Mouse (Mus musculus) embryonic facial prominence, embryonic 11.5 days (tissue): ENCODE results near the gene Sin3a. TPM values are rescaled to one million over a fixed set of nuclear protein-coding genes. Genes with fewer than 3 reads are reported as not detected.

Experiments
- ATAC-seq: fragments of 200-750 bp; cut with Nextera tagmentation; replicated peaks from 2 replicates; pipeline ENCODE4 v1.8.0; 2017; ENCODE audit warnings: low read depth; ENCODE audit not compliant: insufficient number of reproducible peaks, low FRiP score, low TSS enrichment
- DNase-seq: peaks from one replicate; pipeline ENCODE4 v3.0.0-alpha.2; 2015; ENCODE audit warnings: low spot score
- H3K27ac ChIP-seq: fragments of 300-500 bp; sonication (generic); replicated peaks from 2 replicates; pipeline ENCODE4 v1.5.1; 2014; ENCODE audit warnings: mild to moderate bottlenecking, low read depth, low read length, control low read depth
- H3K27me3 ChIP-seq: fragments of 300-500 bp; sonication (generic); 2 replicates; pipeline ENCODE4 v1.6.1; 2014; ENCODE audit warnings: mild to moderate bottlenecking, low read length, moderate library complexity, mixed read lengths; ENCODE audit not compliant: control insufficient read depth, insufficient read depth
- H3K36me3 ChIP-seq: fragments of 300-500 bp; sonication (generic); replicated peaks from 2 replicates; pipeline ENCODE4 v1.6.1; 2014; ENCODE audit warnings: low read depth, mild to moderate bottlenecking, low read length, moderate library complexity, mixed read lengths; ENCODE audit not compliant: control insufficient read depth, insufficient read depth
- H3K4me1 ChIP-seq: fragments of 300-500 bp; sonication (generic); 2 replicates; pipeline ENCODE4 v1.6.1; 2014; ENCODE audit warnings: low read length, mixed read lengths; ENCODE audit not compliant: control insufficient read depth, insufficient read depth
- H3K4me2 ChIP-seq: fragments of 300-500 bp; sonication (generic); 2 replicates; pipeline ENCODE4 v1.6.1; 2014; ENCODE audit warnings: low read depth, mild to moderate bottlenecking, control low read depth, low read length, moderate library complexity
- H3K4me3 ChIP-seq: fragments of 300-500 bp; sonication (generic); 2 replicates; pipeline ENCODE4 v1.5.1; 2014; ENCODE audit warnings: low read depth, low read length, control low read depth
- H3K9ac ChIP-seq: fragments of 300-500 bp; sonication (generic); replicated peaks from 2 replicates; pipeline ENCODE4 v1.6.1; 2014; ENCODE audit warnings: mild to moderate bottlenecking, control low read depth, low read length
- H3K9me3 ChIP-seq: fragments of 300-500 bp; sonication (generic); replicated peaks from 2 replicates; pipeline ENCODE4 v1.6.1; 2016; ENCODE audit warnings: mild to moderate bottlenecking, low read length, inconsistent platforms, mixed read lengths; ENCODE audit not compliant: control insufficient read depth
- WGBS: fragments of 180-500 bp; shearing (Covaris S2); extraction: QIAGEN DNeasy Blood & Tissue Kit; methylation state at CpG from one replicate; pipeline ENCODE4 v1.1.7; 2014; 5-methylcytosine and 5-hydroxymethylcytosine counted together
- polyA plus RNA-seq: library from polyadenylated mRNA; unstranded; fragments of >200 nt; fragmentation: Nextera tagmentation; extraction: Ambion mirVana; gene quantifications from 2 replicates; pipeline ENCODE4 v1.2.1, GENCODE M21; 2014

Sin3a gene
- polyA plus RNA-seq, 1 experiment from 2014 or later, result 58.3 TPM

- Histone ChIP-seq H3K27me3 (no peaks in the 10 kb centered on the region), H3K4me2 (no peak overlapping the region), H3K4me3 (no peak overlapping the region), H3K27ac (no peak overlapping the region), H3K9ac (no peak overlapping the region), H3K9me3 (no peaks in the 10 kb centered on the region), H3K4me1 (no peaks in the 10 kb centered on the region), H3K36me3 (no peaks in the 10 kb centered on the region)
- DNase-seq (no peak), ATAC-seq (no peak)
- 83% methylated on average over 5 of the region's 5 CpGs for WGBS
Measured at GRCm38 (mm10) chr9:57150192-57150591, 78.4 kb downstream of the Sin3a start.

GRCm38 (mm10) chr9:57152331-57152730 lies 80.5 kb downstream of the Sin3a start:
- Histone ChIP-seq H3K27me3 (no peaks in the 10 kb centered on the region), H3K36me3 (no peaks in the 10 kb centered on the region), H3K4me1 (no peaks in the 10 kb centered on the region), H3K4me2 (no peak overlapping the region), H3K27ac (no peak overlapping the region), H3K9ac (no peak overlapping the region), H3K4me3 (no peak overlapping the region), H3K9me3 (no peaks in the 10 kb centered on the region)
- WGBS, result 46% methylated on average over 6 of the region's 6 CpGs
- peak; percentile 16 for DNase-seq
- no peak for ATAC-seq

GRCm38 (mm10) chr9:57156383-57156782 lies 84.5 kb downstream of the Sin3a start:
- Histone ChIP-seq H3K4me2 (no peak overlapping the region), H3K27ac (no peak overlapping the region), H3K9ac (no peak overlapping the region), H3K4me3 (no peak overlapping the region), H3K36me3 (no peaks in the 10 kb centered on the region), H3K9me3 (no peaks in the 10 kb centered on the region), H3K4me1 (no peaks in the 10 kb centered on the region), H3K27me3 (no peaks in the 10 kb centered on the region)
- ATAC-seq, result no peak
- WGBS, result 84% methylated on average over 7 of the region's 7 CpGs
- DNase-seq, result no peak

GRCm38 (mm10) chr9:57156823-57157222 lies 85.0 kb downstream of the Sin3a start:
- H3K9ac ChIP-seq, result no peak overlapping the region
- no peak overlapping the region for H3K4me2 ChIP-seq
- no peak overlapping the region for H3K4me3 ChIP-seq

GRCm38 (mm10) chr9:57157499-57157898 lies 85.7 kb downstream of the Sin3a start:
- DNase-seq, result no peak
- no peaks in the 10 kb centered on the region for H3K27me3 ChIP-seq
- ATAC-seq, result no peak

More at GRCm38 (mm10) chr9:57156823-57157222, 85.0 kb downstream of the Sin3a start:
- DNase-seq (no peak), ATAC-seq (no peak)
- 93% methylated on average over 8 of the region's 8 CpGs for WGBS
- Histone ChIP-seq H3K27me3 (no peaks in the 10 kb centered on the region), H3K36me3 (no peaks in the 10 kb centered on the region), H3K9me3 (no peaks in the 10 kb centered on the region), H3K27ac (no peak overlapping the region), H3K4me1 (no peaks in the 10 kb centered on the region)

GRCm38 (mm10) chr9:57158013-57158470 lies 86.2 kb downstream of the Sin3a start, which contains the start of gene Commd4:
Gene Commd4 (minus strand): TSS chr9:57158331.
- no peaks in the 10 kb centered on the region for H3K36me3 ChIP-seq
- no peaks in the 10 kb centered on the region for H3K27me3 ChIP-seq
- under 1% methylated on average over 24 of the region's 24 CpGs for WGBS
- no peaks in the 10 kb centered on the region for H3K9me3 ChIP-seq
- no peaks in the 10 kb centered on the region for H3K4me1 ChIP-seq
- peak; percentile 76 for ATAC-seq
- peak within 1 kb of the TSS; percentile 64 for H3K4me2 ChIP-seq
- H3K27ac ChIP-seq, result no peak within 1 kb of the TSS
- peak; percentile 97 for DNase-seq
- peak within 1 kb of the TSS; percentile 68 for H3K9ac ChIP-seq
- peak within 1 kb of the TSS; percentile 63 for H3K4me3 ChIP-seq

More at GRCm38 (mm10) chr9:57157499-57157898, 85.7 kb downstream of the Sin3a start:
- H3K27ac ChIP-seq, result no peak overlapping the region
- peak overlapping the region; percentile 64 for H3K4me2 ChIP-seq
- H3K9me3 ChIP-seq, result no peaks in the 10 kb centered on the region
- peak overlapping the region; percentile 63 for H3K4me3 ChIP-seq
- H3K9ac ChIP-seq, result peak overlapping the region; percentile 68
- no peaks in the 10 kb centered on the region for H3K36me3 ChIP-seq
- H3K4me1 ChIP-seq, result no peaks in the 10 kb centered on the region
- 35% methylated on average over 13 of the region's 13 CpGs for WGBS

GRCm38 (mm10) chr9:57158506-57158905 lies 86.7 kb downstream of the Sin3a start:
- Histone ChIP-seq H3K9ac (peak overlapping the region; percentile 18; the same call in 1 of the 2 replicates), H3K27ac (no peak overlapping the region)
- WGBS, result 32% methylated on average over 11 of the region's 11 CpGs

GRCm38 (mm10) chr9:57162496-57162895 lies 90.7 kb downstream of the Sin3a start:
- ATAC-seq, result no peak
- 19% methylated on average over 3 of the region's 3 CpGs for WGBS
- H3K27me3 ChIP-seq, result no peaks in the 10 kb centered on the region

More at GRCm38 (mm10) chr9:57158506-57158905, 86.7 kb downstream of the Sin3a start:
- Histone ChIP-seq H3K4me3 (peak overlapping the region; percentile 63), H3K4me2 (0 out of 2 replicates have a peak overlapping the region, but pooled peaks have one; percentile 14), H3K9me3 (no peaks in the 10 kb centered on the region), H3K36me3 (no peaks in the 10 kb centered on the region), H3K27me3 (no peaks in the 10 kb centered on the region), H3K4me1 (no peaks in the 10 kb centered on the region)
- ATAC-seq, result peak; percentile 15; the same call in 1 of the 2 replicates
- no peak for DNase-seq

More at GRCm38 (mm10) chr9:57162496-57162895, 90.7 kb downstream of the Sin3a start:
- Histone ChIP-seq H3K4me3 (no peak overlapping the region), H3K4me2 (no peak overlapping the region), H3K4me1 (no peaks in the 10 kb centered on the region), H3K27ac (no peak overlapping the region), H3K9ac (no peak overlapping the region), H3K36me3 (no peaks in the 10 kb centered on the region), H3K9me3 (no peaks in the 10 kb centered on the region)
- peak; percentile 17 for DNase-seq
